Mouse (Mus musculus) forebrain, embryonic 15.5 days (tissue): ENCODE measurements around the gene Plaa. TPM values are rescaled to one million over a fixed set of nuclear protein-coding genes. Genes with fewer than 3 reads are reported as not detected.
"Not testable (repeated sequence)": the region's sequence is repeated elsewhere in the genome, so short reads cannot be mapped to it uniquely, and the experiment has no call there.

ENCODE experiments used
- ATAC-seq: fragments of 200-750 bp; cut with Nextera tagmentation; replicated peaks from 2 replicates; pipeline ENCODE4 v1.8.0; 2017; ENCODE audit warnings: mild to moderate bottlenecking, moderate TSS enrichment, moderate library complexity
- H3K27ac ChIP-seq: fragments of 300-500 bp; sonication (generic); replicated peaks from 2 replicates; pipeline ENCODE4 v1.5.1; 2015; ENCODE audit warnings: mild to moderate bottlenecking, inconsistent platforms
- H3K27me3 ChIP-seq: fragments of 300-500 bp; sonication (generic); 2 replicates; pipeline ENCODE4 v1.6.1; 2015; ENCODE audit warnings: inconsistent platforms
- H3K36me3 ChIP-seq: fragments of 300-500 bp; sonication (generic); 2 replicates; pipeline ENCODE4 v1.6.1; 2015; ENCODE audit warnings: mild to moderate bottlenecking, inconsistent platforms
- H3K4me1 ChIP-seq: fragments of 300-500 bp; sonication (generic); 2 replicates; pipeline ENCODE4 v1.6.1; 2015; ENCODE audit warnings: inconsistent platforms
- H3K4me2 ChIP-seq: fragments of 300-500 bp; sonication (generic); replicated peaks from 2 replicates; pipeline ENCODE4 v1.6.1; 2015; ENCODE audit warnings: mild to moderate bottlenecking, inconsistent platforms
- H3K4me3 ChIP-seq: fragments of 300-500 bp; sonication (generic); 2 replicates; pipeline ENCODE4 v1.5.1; 2015; ENCODE audit warnings: mild to moderate bottlenecking, inconsistent platforms
- H3K9ac ChIP-seq: fragments of 300-500 bp; sonication (generic); replicated peaks from 2 replicates; pipeline ENCODE4 v1.6.1; 2015; ENCODE audit warnings: mild to moderate bottlenecking, inconsistent platforms
- H3K9me3 ChIP-seq: fragments of 300-500 bp; sonication (generic); 2 replicates; pipeline ENCODE4 v1.6.1; 2016; ENCODE audit warnings: inconsistent platforms
- WGBS: fragments of 180-500 bp; shearing (Covaris S2); methylation state at CpG from one replicate; pipeline ENCODE4 v1.1.7; 2015; ENCODE audit warnings: mixed read lengths; 5-methylcytosine and 5-hydroxymethylcytosine counted together
- polyA plus RNA-seq: library from polyadenylated mRNA; unstranded; fragments of >200 nt; fragmentation: Nextera tagmentation; extraction: Ambion mirVana; gene quantifications from 2 replicates; pipeline ENCODE4 v1.2.1, GENCODE M21; 2015

Plaa gene
- 78.6 and 82.3 TPM in 2 replicates for polyA plus RNA-seq

GRCm38 (mm10) chr4:94603031-94603629, at the start of gene Plaa:
TSS of gene Plaa (minus strand) at chr4:94603244.
- Histone ChIP-seq H3K27ac (peak within 1 kb of the TSS; percentile 93), H3K4me2 (peak within 1 kb of the TSS; percentile 77), H3K36me3 (no peaks in the 10 kb centered on the region), H3K4me1 (peaks cover 28% of the 10 kb centered on the region), H3K9me3 (no peaks in the 10 kb centered on the region), H3K27me3 (no peaks in the 10 kb centered on the region), H3K4me3 (peak within 1 kb of the TSS; percentile 61), H3K9ac (peak within 1 kb of the TSS; percentile 69)
- ATAC-seq = peak; percentile 100
- under 1% methylated on average over 61 of the region's 61 CpGs for WGBS

- 93% methylated on average over 5 of the region's 5 CpGs for WGBS
- H3K9me3 ChIP-seq, H3K4me3 ChIP-seq, H3K27me3 ChIP-seq, H3K4me1 ChIP-seq, ATAC-seq, H3K9ac ChIP-seq, H3K36me3 ChIP-seq, H3K4me2 ChIP-seq, H3K27ac ChIP-seq: not testable (repeated sequence)
These were observed 47.6 kb upstream of the Plaa start for GRCm38 (mm10) chr4:94650426-94651175.

GRCm38 (mm10) chr4:94649920-94650319, 46.9 kb upstream of the Plaa start, which contains the start of gene Lrrc19:
TSS of gene Lrrc19 (minus strand) at chr4:94650144.
- Histone ChIP-seq H3K9ac (no peak within 1 kb of the TSS), H3K9me3 (no peaks in the 10 kb centered on the region), H3K4me2 (no peak within 1 kb of the TSS), H3K36me3 (peaks cover 3% of the 10 kb centered on the region), H3K4me1 (no peaks in the 10 kb centered on the region), H3K4me3 (no peak within 1 kb of the TSS), H3K27ac (no peak within 1 kb of the TSS), H3K27me3 (no peaks in the 10 kb centered on the region)
- WGBS = 98% methylated on average over 3 of the region's 3 CpGs
- ATAC-seq = no peak

GRCm38 (mm10) chr4:94643141-94643540, 40.1 kb upstream of the Plaa start:
- Histone ChIP-seq H3K9me3 (no peaks in the 10 kb centered on the region), H3K27ac (no peak overlapping the region), H3K9ac (no peak overlapping the region), H3K4me3 (no peak overlapping the region), H3K4me1 (no peaks in the 10 kb centered on the region), H3K27me3 (no peaks in the 10 kb centered on the region), H3K36me3 (no peaks in the 10 kb centered on the region), H3K4me2 (no peak overlapping the region)
- 85% methylated on average over 2 of the region's 2 CpGs for WGBS
- ATAC-seq = no peak

GRCm38 (mm10) chr4:94620077-94620476, 17.0 kb upstream of the Plaa start:
- no peak overlapping the region for H3K4me2 ChIP-seq
- no peaks in the 10 kb centered on the region for H3K9me3 ChIP-seq
- H3K4me1 ChIP-seq = peaks cover 10% of the 10 kb centered on the region
- H3K9ac ChIP-seq = no peak overlapping the region
- 97% methylated on average over 2 of the region's 2 CpGs for WGBS
- no peak for ATAC-seq
- no peak overlapping the region for H3K27ac ChIP-seq
- H3K27me3 ChIP-seq = no peaks in the 10 kb centered on the region
- no peak overlapping the region for H3K4me3 ChIP-seq
- H3K36me3 ChIP-seq = peaks cover 5% of the 10 kb centered on the region

GRCm38 (mm10) chr4:94614627-94615006, 11.6 kb upstream of the Plaa start:
- Histone ChIP-seq H3K36me3 (no peaks in the 10 kb centered on the region), H3K27ac (peak overlapping the region; percentile 73), H3K9me3 (no peaks in the 10 kb centered on the region), H3K9ac (peak overlapping the region; percentile 67), H3K4me3 (peak overlapping the region; percentile 74), H3K4me1 (peaks cover 19% of the 10 kb centered on the region), H3K27me3 (no peaks in the 10 kb centered on the region), H3K4me2 (peak overlapping the region; percentile 60)
- ATAC-seq = peak; percentile 78
- WGBS = under 1% methylated on average over 18 of the region's 18 CpGs

- peaks cover 19% of the 10 kb centered on the region for H3K4me1 ChIP-seq
- H3K4me2 ChIP-seq = peak within 1 kb of the TSS; percentile 60
- H3K27me3 ChIP-seq = no peaks in the 10 kb centered on the region
- WGBS = under 1% methylated on average over 29 of the region's 29 CpGs
- peak within 1 kb of the TSS; percentile 74 for H3K4me3 ChIP-seq
- no peaks in the 10 kb centered on the region for H3K36me3 ChIP-seq
- peak within 1 kb of the TSS; percentile 73 for H3K27ac ChIP-seq
- H3K9me3 ChIP-seq = no peaks in the 10 kb centered on the region
- peak; percentile 100 for ATAC-seq
- peak within 1 kb of the TSS; percentile 67 for H3K9ac ChIP-seq
These were observed 11.1 kb upstream of the Plaa start, which contains the start of gene Ift74 for GRCm38 (mm10) chr4:94613972-94614626. TSS of gene Ift74 (plus strand) at chr4:94614491.

GRCm38 (mm10) chr4:94610339-94610738, 7.3 kb upstream of the Plaa start:
- H3K4me1 ChIP-seq = peaks cover 11% of the 10 kb centered on the region
- no peak overlapping the region for H3K4me3 ChIP-seq
- no peaks in the 10 kb centered on the region for H3K9me3 ChIP-seq
- H3K9ac ChIP-seq = no peak overlapping the region
- H3K4me2 ChIP-seq = no peak overlapping the region
- no peaks in the 10 kb centered on the region for H3K36me3 ChIP-seq
- ATAC-seq = no peak
- no peak overlapping the region for H3K27ac ChIP-seq
- no peaks in the 10 kb centered on the region for H3K27me3 ChIP-seq
- WGBS = 86% methylated on average over 3 of the region's 3 CpGs

GRCm38 (mm10) chr4:94605591-94605990, 2.5 kb upstream of the Plaa start:
- 89% methylated on average over 2 of the region's 2 CpGs for WGBS
- Histone ChIP-seq H3K4me3 (no peak overlapping the region), H3K27ac (no peak overlapping the region), H3K27me3 (no peaks in the 10 kb centered on the region), H3K36me3 (no peaks in the 10 kb centered on the region), H3K4me2 (no peak overlapping the region), H3K4me1 (peaks cover 26% of the 10 kb centered on the region), H3K9ac (no peak overlapping the region), H3K9me3 (no peaks in the 10 kb centered on the region)
- ATAC-seq = no peak

- H3K4me1 ChIP-seq = peaks cover 28% of the 10 kb centered on the region
- no peak overlapping the region for H3K27ac ChIP-seq
- 91% methylated on average over 2 of the region's 2 CpGs for WGBS
- peak overlapping the region; percentile 61; the same call in 1 of the 2 replicates for H3K4me3 ChIP-seq
- no peaks in the 10 kb centered on the region for H3K27me3 ChIP-seq
- H3K9ac ChIP-seq = no peak overlapping the region
- H3K36me3 ChIP-seq = no peaks in the 10 kb centered on the region
- H3K4me2 ChIP-seq = no peak overlapping the region
- H3K9me3 ChIP-seq = no peaks in the 10 kb centered on the region
- no peak for ATAC-seq
These were observed 1.5 kb upstream of the Plaa start for GRCm38 (mm10) chr4:94604452-94605019.

- under 1% methylated on average over 33 of the region's 33 CpGs for WGBS
- H3K4me2 ChIP-seq = peak overlapping the region; percentile 77
- no peaks in the 10 kb centered on the region for H3K27me3 ChIP-seq
- H3K4me1 ChIP-seq = peaks cover 28% of the 10 kb centered on the region
- peak overlapping the region; percentile 61 for H3K4me3 ChIP-seq
- no peaks in the 10 kb centered on the region for H3K36me3 ChIP-seq
- H3K27ac ChIP-seq = peak overlapping the region; percentile 93
- no peaks in the 10 kb centered on the region for H3K9me3 ChIP-seq
- no peak for ATAC-seq
- peak overlapping the region; percentile 69 for H3K9ac ChIP-seq
These were observed 481 bp downstream of the Plaa start for GRCm38 (mm10) chr4:94602496-94603030.
